Comparison of ENCODE assay signal across 10 mouse cellular contexts in genomic region chr13:31630051-31630450, GRCm38 (mm10). TPM values are rescaled to one million over a fixed set of nuclear protein-coding genes. Genes with fewer than 3 reads are reported as not detected.
DNase-seq lines count a peak whose midpoint lies in the region; ATAC-seq lines count a peak whose summit lies in the region.
"Had no signal": no experiment of that assay in that cellular context is flagged by ENCODE, and none has a peak within 500 bp of the region (broad histone marks: within the 10 kb centered on the region; RNA-seq: fewer than 3 reads in every experiment).

No protein-coding gene starts in this region.

- DNase-seq in heart, adult 18-20 months: no peak
- DNase-seq in midbrain, embryonic 11.5 days (ENCODE audit: low spot score, missing footprints): peak; percentile 96
- DNase-seq in MN1 (ENCODE audit: low spot score): no peak
- no peak for DNase-seq in left cerebral cortex, postnatal 4 days
- no peak for DNase-seq in adrenal gland, adult 2 months
- DNase-seq: gastrocnemius, postnatal 14 days had no signal

- intact Hi-C loops in left cerebral cortex, postnatal 4 days (cut with DNase I): no loop called here

- no peaks in the 10 kb centered on the region for H3K36me3 ChIP-seq in heart, embryonic 14.5 days (ENCODE audit: control insufficient read depth, insufficient read depth, low read length)
- H3K36me3 ChIP-seq in hindbrain, embryonic 12.5 days: no peaks in the 10 kb centered on the region
- no peaks in the 10 kb centered on the region for H3K36me3 ChIP-seq in midbrain, embryonic 11.5 days (ENCODE audit: control insufficient read depth, insufficient read depth, low read length)

- 17% methylated on average over 12 of the region's 12 CpGs for WGBS in heart, embryonic 14.5 days
- WGBS in hindbrain, embryonic 12.5 days: 2% methylated on average over 12 of the region's 12 CpGs
- 3% methylated on average over 12 of the region's 12 CpGs for WGBS in midbrain, embryonic 11.5 days

- no peaks in the 10 kb centered on the region for H3K9me3 ChIP-seq in heart, embryonic 14.5 days (ENCODE audit: control insufficient read depth, low read length)
- H3K9me3 ChIP-seq in hindbrain, embryonic 12.5 days (replicated peaks): no peaks in the 10 kb centered on the region
- no peaks in the 10 kb centered on the region for H3K9me3 ChIP-seq in midbrain, embryonic 11.5 days (ENCODE audit: control insufficient read depth, low read length)

- ATAC-seq in heart, embryonic 14.5 days (ENCODE audit: insufficient number of reproducible peaks, insufficient read depth, low FRiP score, low read depth): no peak
- ATAC-seq in hindbrain, embryonic 12.5 days (ENCODE audit: low FRiP score): no peak
- ATAC-seq in midbrain, embryonic 11.5 days (ENCODE audit: low FRiP score): no peak
- ATAC-seq: CD4-positive, CD25-positive, alpha-beta regulatory T cell, adult 4 months had no signal

- H3K27me3 ChIP-seq in heart, embryonic 14.5 days (ENCODE audit: control insufficient read depth, insufficient read depth, low read length): peaks cover 86% of the 10 kb centered on the region
- H3K27me3 ChIP-seq in hindbrain, embryonic 12.5 days: peaks cover 87% of the 10 kb centered on the region
- peaks cover 76% of the 10 kb centered on the region for H3K27me3 ChIP-seq in midbrain, embryonic 11.5 days (ENCODE audit: control insufficient read depth, insufficient read depth, low read length)

- no peak overlapping the region for H3K9ac ChIP-seq in heart, embryonic 14.5 days (ENCODE audit: low read length)
- no peak overlapping the region for H3K9ac ChIP-seq in hindbrain, embryonic 12.5 days
- H3K9ac ChIP-seq in midbrain, embryonic 11.5 days (ENCODE audit: low read length): no peak overlapping the region

- no peak overlapping the region for H3K27ac ChIP-seq in heart, embryonic 14.5 days (replicated peaks in 1 of 2; ENCODE audit: control insufficient read depth in 1 of 2, insufficient read depth in 1 of 2, low read depth in 2 of 2, low read length in 2 of 2)
- no peak overlapping the region for H3K27ac ChIP-seq in brown adipose tissue, adult 24 weeks (replicated peaks; ENCODE audit: low read depth, low read length)
- H3K27ac ChIP-seq in hindbrain, embryonic 12.5 days: no peak overlapping the region
- no peak overlapping the region for H3K27ac ChIP-seq in midbrain, embryonic 11.5 days (ENCODE audit: low read depth, low read length)

- H3K4me3 ChIP-seq in heart, embryonic 14.5 days (ENCODE audit: control insufficient read depth in 1 of 2, insufficient read depth in 1 of 2, low read depth in 1 of 2, low read length in 2 of 2): peak overlapping the region in 1 of 2 experiments; percentile 49; a peak in 2 of 4 replicates
- 0 out of 2 replicates have a peak overlapping the region, but pooled peaks have one; percentile 44 for H3K4me3 ChIP-seq in brown adipose tissue, adult 24 weeks (ENCODE audit: insufficient read depth, low read depth, low read length)
- peak overlapping the region; percentile 46 for H3K4me3 ChIP-seq in hindbrain, embryonic 12.5 days
- H3K4me3 ChIP-seq in midbrain, embryonic 11.5 days (ENCODE audit: low read depth, low read length): peak overlapping the region; percentile 27; the same call in 1 of the 2 replicates

- peaks cover 11 to 27% of the 10 kb centered on the region in 2 experiments; a peak in 3 of 4 replicates for H3K4me1 ChIP-seq in heart, embryonic 14.5 days (ENCODE audit: control insufficient read depth in 2 of 2, insufficient read depth in 2 of 2, low read length in 2 of 2)
- no peaks in the 10 kb centered on the region for H3K4me1 ChIP-seq in brown adipose tissue, adult 24 weeks (ENCODE audit: control insufficient read depth, insufficient read depth, insufficient read length, low read length)
- H3K4me1 ChIP-seq in hindbrain, embryonic 12.5 days: peaks cover 30% of the 10 kb centered on the region
- H3K4me1 ChIP-seq in midbrain, embryonic 11.5 days (ENCODE audit: control insufficient read depth, insufficient read depth, low read length): peaks cover 18% of the 10 kb centered on the region

- peak overlapping the region; percentile 72 for H3K4me2 ChIP-seq in heart, embryonic 14.5 days (ENCODE audit: low read length)
- peak overlapping the region; percentile 49 for H3K4me2 ChIP-seq in hindbrain, embryonic 12.5 days (replicated peaks)
- peak overlapping the region; percentile 38; the same call in 1 of the 2 replicates for H3K4me2 ChIP-seq in midbrain, embryonic 11.5 days

RNA-seq across cellular contexts. Expression of gene Foxf2, which starts 4.4 kb away (rescaled TPM):
- polyA plus RNA-seq in heart, embryonic 14.5 days (2014; fragmentation: Nextera tagmentation; extraction: Ambion mirVana): 0.11 TPM in 1 of 2 replicates, not detected in the other
- total RNA-seq in heart, adult 18-20 months (2021): not detected
- not detected in 2 replicates for polyA plus RNA-seq in brown adipose tissue, adult 24 weeks (2012; ENCODE audit: insufficient read depth, insufficient read length, missing spikeins)
- polyA plus RNA-seq in hindbrain, embryonic 12.5 days (2016; fragmentation: Nextera tagmentation; extraction: Ambion mirVana): 9.4 and 9.5 TPM in 2 replicates
- polyA plus RNA-seq in midbrain, embryonic 11.5 days (2014; fragmentation: Nextera tagmentation; extraction: Ambion mirVana): 5.1 and 5.6 TPM in 2 replicates
- 10 to 100 TPM; 10.2 to 10.7 TPM for total RNA-seq in left cerebral cortex, postnatal 4 days (2021)
- not detected for total RNA-seq in adrenal gland, adult 2 months (2021)
- not detected in 2 replicates for polyA plus RNA-seq in adrenal gland, adult 2 months (2012; rRNA removed)
- polyA plus RNA-seq: CD4-positive, CD25-positive, alpha-beta regulatory T cell, adult 4 months had no signal
